Mouse (Mus musculus): ENCODE results near the gene Olfr1394. TPM values are rescaled to one million over a fixed set of nuclear protein-coding genes. Genes with fewer than 3 reads are reported as not detected.
A peak's percentile ranks its signal among the peaks of the same experiment; 100 is the strongest.
"Not testable (repeated sequence)": the region's sequence is repeated elsewhere in the genome, so short reads cannot be mapped to it uniquely, and the experiment has no call there.

Gene Olfr1394
- polyA plus RNA-seq, 1 experiment from 2014 or later: not detected

GRCm38 (mm10) chr11:49141974-49142373, 12.2 kb upstream of the Olfr1394 start, which contains the start of gene Olfr1395:
Olfr1395 (plus strand) TSS chr11:49142274.
- no peak within 1 kb of the TSS for H3K9ac ChIP-seq (replicated peaks; ENCODE audit: low read length)
- H3K4me2 ChIP-seq (replicated peaks; ENCODE audit: low read depth, low read length): no peak within 1 kb of the TSS
- H3K4me1 ChIP-seq (ENCODE audit: insufficient read depth, low read length): no peaks in the 10 kb centered on the region; the same call in 1 of the 2 replicates
- H3K9me3 ChIP-seq (ENCODE audit: low read length): no peaks in the 10 kb centered on the region
- H3K36me3 ChIP-seq (ENCODE audit: insufficient read depth, low read length): no peaks in the 10 kb centered on the region
- no peak within 1 kb of the TSS for H3K27ac ChIP-seq (ENCODE audit: low read length)
- ATAC-seq (ENCODE audit: low FRiP score, low TSS enrichment): no peak
- H3K4me3 ChIP-seq (ENCODE audit: low read length): no peak within 1 kb of the TSS
- H3K27me3 ChIP-seq (ENCODE audit: insufficient read depth, low read length): no peaks in the 10 kb centered on the region
- 89% methylated on average over 6 of the region's 6 CpGs for WGBS

- Histone ChIP-seq H3K4me1 (ENCODE audit: insufficient read depth, low read length) (no peaks in the 10 kb centered on the region), H3K4me3 (ENCODE audit: low read length) (no peak overlapping the region), H3K27ac (ENCODE audit: low read length) (no peak overlapping the region), H3K27me3 (ENCODE audit: insufficient read depth, low read length) (no peaks in the 10 kb centered on the region), H3K9ac (replicated peaks; ENCODE audit: low read length) (no peak overlapping the region), H3K4me2 (replicated peaks; ENCODE audit: low read depth, low read length) (no peak overlapping the region), H3K9me3 (ENCODE audit: low read length) (no peaks in the 10 kb centered on the region), H3K36me3 (ENCODE audit: insufficient read depth, low read length) (no peaks in the 10 kb centered on the region)
- ATAC-seq (ENCODE audit: low FRiP score, low TSS enrichment): no peak
- WGBS: 83% methylated on average over 2 of the region's 2 CpGs
Observed at GRCm38 (mm10) chr11:49156821-49157814, 2.9 kb downstream of the Olfr1394 start.

- ATAC-seq (ENCODE audit: low FRiP score, low TSS enrichment): peak; percentile 78
- 0 out of 2 replicates have a peak overlapping the region, but pooled peaks have one; percentile 7 for H3K9ac ChIP-seq (replicated peaks; ENCODE audit: low read length)
Observed at GRCm38 (mm10) chr11:49168839-49169611, 14.8 kb downstream of the Olfr1394 start.

GRCm38 (mm10) chr11:49170576-49170975, 16.4 kb downstream of the Olfr1394 start:
- Histone ChIP-seq H3K9me3 (ENCODE audit: low read length) (peaks cover 4% of the 10 kb centered on the region; the same call in 1 of the 2 replicates), H3K4me2 (replicated peaks; ENCODE audit: low read depth, low read length) (no peak overlapping the region), H3K4me1 (ENCODE audit: insufficient read depth, low read length) (peaks cover 5% of the 10 kb centered on the region; the same call in 1 of the 2 replicates), H3K27me3 (ENCODE audit: insufficient read depth, low read length) (peaks cover 10% of the 10 kb centered on the region; the same call in 1 of the 2 replicates), H3K9ac (replicated peaks; ENCODE audit: low read length) (no peak overlapping the region), H3K4me3 (ENCODE audit: low read length) (no peak overlapping the region), H3K36me3 (ENCODE audit: insufficient read depth, low read length) (no peaks in the 10 kb centered on the region), H3K27ac (ENCODE audit: low read length) (no peak overlapping the region)
- ATAC-seq (ENCODE audit: low FRiP score, low TSS enrichment): no peak
- WGBS: 97% methylated on average over 4 of the region's 4 CpGs

More at GRCm38 (mm10) chr11:49168839-49169611, 14.8 kb downstream of the Olfr1394 start:
- 6% methylated on average over 50 of the region's 50 CpGs for WGBS
- Histone ChIP-seq H3K4me3 (ENCODE audit: low read length) (peak overlapping the region; percentile 35), H3K36me3 (ENCODE audit: insufficient read depth, low read length) (no peaks in the 10 kb centered on the region), H3K9me3 (ENCODE audit: low read length) (peaks cover 4% of the 10 kb centered on the region; the same call in 1 of the 2 replicates), H3K4me1 (ENCODE audit: insufficient read depth, low read length) (peaks cover 5% of the 10 kb centered on the region; the same call in 1 of the 2 replicates), H3K27ac (ENCODE audit: low read length) (no peak overlapping the region), H3K4me2 (replicated peaks; ENCODE audit: low read depth, low read length) (peak overlapping the region; percentile 56), H3K27me3 (ENCODE audit: insufficient read depth, low read length) (peaks cover 10% of the 10 kb centered on the region; the same call in 1 of the 2 replicates)

- no peak overlapping the region for H3K4me3 ChIP-seq (ENCODE audit: low read length)
Observed at GRCm38 (mm10) chr11:49175345-49175744, 21.2 kb downstream of the Olfr1394 start.

GRCm38 (mm10) chr11:49176047-49176779, 22.0 kb downstream of the Olfr1394 start:
- H3K4me1 ChIP-seq (ENCODE audit: insufficient read depth, low read length); H3K27me3 ChIP-seq (ENCODE audit: insufficient read depth, low read length); H3K27ac ChIP-seq (ENCODE audit: low read length); H3K36me3 ChIP-seq (ENCODE audit: insufficient read depth, low read length); ATAC-seq (ENCODE audit: low FRiP score, low TSS enrichment); H3K9ac ChIP-seq (replicated peaks; ENCODE audit: low read length); H3K4me2 ChIP-seq (replicated peaks; ENCODE audit: low read depth, low read length); H3K4me3 ChIP-seq (ENCODE audit: low read length); H3K9me3 ChIP-seq (ENCODE audit: low read length): not testable (repeated sequence)
- WGBS: 67% methylated on average over 4 of the region's 4 CpGs

More at GRCm38 (mm10) chr11:49175345-49175744, 21.2 kb downstream of the Olfr1394 start:
- H3K27me3 ChIP-seq (ENCODE audit: insufficient read depth, low read length): no peaks in the 10 kb centered on the region
- H3K36me3 ChIP-seq (ENCODE audit: insufficient read depth, low read length): no peaks in the 10 kb centered on the region
- H3K9ac ChIP-seq (replicated peaks; ENCODE audit: low read length): no peak overlapping the region
- H3K4me2 ChIP-seq (replicated peaks; ENCODE audit: low read depth, low read length): no peak overlapping the region
- 91% methylated on average over 8 of the region's 8 CpGs for WGBS
- no peaks in the 10 kb centered on the region for H3K9me3 ChIP-seq (ENCODE audit: low read length)
- H3K27ac ChIP-seq (ENCODE audit: low read length): no peak overlapping the region
- H3K4me1 ChIP-seq (ENCODE audit: insufficient read depth, low read length): no peaks in the 10 kb centered on the region
- ATAC-seq (ENCODE audit: low FRiP score, low TSS enrichment): no peak

GRCm38 (mm10) chr11:49183172-49183571, 29.0 kb downstream of the Olfr1394 start:
- WGBS: 68% methylated on average over 1 of the region's 1 CpGs
- H3K9me3 ChIP-seq (ENCODE audit: low read length): no peaks in the 10 kb centered on the region
- H3K9ac ChIP-seq (replicated peaks; ENCODE audit: low read length): no peak overlapping the region
- H3K27ac ChIP-seq (ENCODE audit: low read length): no peak overlapping the region
- no peak overlapping the region for H3K4me2 ChIP-seq (replicated peaks; ENCODE audit: low read depth, low read length)
- H3K4me3 ChIP-seq (ENCODE audit: low read length): no peak overlapping the region
- H3K36me3 ChIP-seq (ENCODE audit: insufficient read depth, low read length): no peaks in the 10 kb centered on the region
- H3K4me1 ChIP-seq (ENCODE audit: insufficient read depth, low read length): no peaks in the 10 kb centered on the region
- no peak for ATAC-seq (ENCODE audit: low FRiP score, low TSS enrichment)
- H3K27me3 ChIP-seq (ENCODE audit: insufficient read depth, low read length): no peaks in the 10 kb centered on the region

GRCm38 (mm10) chr11:49186452-49186851, 32.3 kb downstream of the Olfr1394 start:
- Histone ChIP-seq H3K4me3 (ENCODE audit: low read length) (peak overlapping the region; percentile 11; the same call in 1 of the 2 replicates), H3K27me3 (ENCODE audit: insufficient read depth, low read length) (no peaks in the 10 kb centered on the region), H3K9me3 (ENCODE audit: low read length) (no peaks in the 10 kb centered on the region), H3K36me3 (ENCODE audit: insufficient read depth, low read length) (no peaks in the 10 kb centered on the region), H3K9ac (replicated peaks; ENCODE audit: low read length) (no peak overlapping the region), H3K27ac (ENCODE audit: low read length) (peak overlapping the region; percentile 51), H3K4me2 (replicated peaks; ENCODE audit: low read depth, low read length) (peak overlapping the region; percentile 4; the same call in 1 of the 2 replicates), H3K4me1 (ENCODE audit: insufficient read depth, low read length) (no peaks in the 10 kb centered on the region)
- WGBS: 80% methylated on average over 6 of the region's 6 CpGs
- no peak for ATAC-seq (ENCODE audit: low FRiP score, low TSS enrichment)

GRCm38 (mm10) chr11:49186955-49187488, 32.8 kb downstream of the Olfr1394 start, which contains the start of gene Btnl9:
Btnl9 (minus strand) TSS chr11:49187159.
- no peaks in the 10 kb centered on the region for H3K9me3 ChIP-seq (ENCODE audit: low read length)
- H3K4me3 ChIP-seq (ENCODE audit: low read length): peak within 1 kb of the TSS; percentile 11; the same call in 1 of the 2 replicates
- H3K27me3 ChIP-seq (ENCODE audit: insufficient read depth, low read length): no peaks in the 10 kb centered on the region
- H3K9ac ChIP-seq (replicated peaks; ENCODE audit: low read length): no peak within 1 kb of the TSS
- peak within 1 kb of the TSS; percentile 55 for H3K27ac ChIP-seq (ENCODE audit: low read length)
- WGBS: 59% methylated on average over 8 of the region's 8 CpGs
- ATAC-seq (ENCODE audit: low FRiP score, low TSS enrichment): no peak
- H3K36me3 ChIP-seq (ENCODE audit: insufficient read depth, low read length): no peaks in the 10 kb centered on the region
- H3K4me2 ChIP-seq (replicated peaks; ENCODE audit: low read depth, low read length): peak within 1 kb of the TSS; percentile 4; the same call in 1 of the 2 replicates
- no peaks in the 10 kb centered on the region for H3K4me1 ChIP-seq (ENCODE audit: insufficient read depth, low read length)

Data from kidney, embryonic 16.5 days (tissue).